Mouse (Mus musculus) embryonic fibroblast, embryonic 13.5 days (primary cell): ENCODE measurements around the gene Cdc42.

Source experiments
- CTCF ChIP-seq: IDR thresholded peaks from 2 replicates; pipeline ENCODE4 v1.5.1; 2011; ENCODE audit warnings: mild to moderate bottlenecking, control low read depth, low read length, moderate library complexity, borderline replicate concordance; ENCODE audit not compliant: insufficient read depth
- POLR2A ChIP-seq: IDR thresholded peaks from 2 replicates; pipeline ENCODE4 v1.6.1; 2011; ENCODE audit warnings: low read depth, mild to moderate bottlenecking, control low read depth, low read length, moderate library complexity

- TF ChIP-seq POLR2A (no peak), CTCF (no peak)
These were observed 80.4 kb downstream of the Cdc42 start, which contains the start of gene Wnt4 for GRCm38 (mm10) chr4:137277166-137277513.
